In genomic region chrX:38958571-38958970, GRCm38 (mm10) we compare ENCODE assay signal across 19 mouse cellular contexts.
"Had no signal": no experiment of that assay in that cellular context is flagged by ENCODE, and none has a peak within 500 bp of the region (broad histone marks: within the 10 kb centered on the region; RNA-seq: fewer than 3 reads in every experiment).

No protein-coding gene starts in this region.

- H3K9ac ChIP-seq: liver, embryonic 15.5 days; liver, postnatal 0 days; lung, embryonic 15.5 days; midbrain, embryonic 13.5 days; midbrain, embryonic 15.5 days; neural tube, embryonic 12.5 days; stomach, embryonic 15.5 days had no signal

- H3K9me3 ChIP-seq: liver, embryonic 15.5 days; lung, embryonic 15.5 days; megakaryocyte, embryonic 14.5 days; midbrain, embryonic 13.5 days; midbrain, embryonic 15.5 days; neural tube, embryonic 12.5 days; stomach, embryonic 15.5 days had no signal

- H3K27me3 ChIP-seq: liver, embryonic 15.5 days; lung, embryonic 15.5 days; megakaryocyte, embryonic 14.5 days; midbrain, embryonic 13.5 days; midbrain, embryonic 15.5 days; neural tube, embryonic 12.5 days; stomach, embryonic 15.5 days had no signal

- H3K4me1 ChIP-seq: liver, embryonic 15.5 days; lung, embryonic 15.5 days; megakaryocyte, embryonic 14.5 days; midbrain, embryonic 13.5 days; midbrain, embryonic 15.5 days; neural tube, embryonic 12.5 days; stomach, embryonic 15.5 days had no signal

- DNase-seq: liver, postnatal 0 days; lung, adult 2 months; lung, postnatal 14 days; lung, postnatal 36 days; right cerebral cortex, postnatal 14 days; thymus, adult 18-20 months; thymus, postnatal 14 days; thymus, postnatal 36 days had no signal

- H3K36me3 ChIP-seq: liver, embryonic 15.5 days; lung, embryonic 15.5 days; midbrain, embryonic 13.5 days; midbrain, embryonic 15.5 days; neural tube, embryonic 12.5 days; stomach, embryonic 15.5 days had no signal

- ATAC-seq: liver, postnatal 0 days; lung, postnatal 0 days; midbrain, embryonic 13.5 days; midbrain, embryonic 15.5 days had no signal

- H3K4me3 ChIP-seq: liver, embryonic 15.5 days; lung, embryonic 15.5 days; megakaryocyte, embryonic 14.5 days; midbrain, embryonic 13.5 days; midbrain, embryonic 15.5 days; neural tube, embryonic 12.5 days; stomach, embryonic 15.5 days had no signal

- H3K27ac ChIP-seq: liver, embryonic 15.5 days; lung, embryonic 15.5 days; macrophage; midbrain, embryonic 13.5 days; midbrain, embryonic 15.5 days; neural tube, embryonic 12.5 days; stomach, embryonic 15.5 days; stomach, postnatal 0 days had no signal

- H3K4me2 ChIP-seq: liver, embryonic 15.5 days; lung, embryonic 15.5 days; midbrain, embryonic 11.5 days; midbrain, embryonic 13.5 days; midbrain, embryonic 15.5 days; neural tube, embryonic 12.5 days; stomach, embryonic 15.5 days had no signal
